Mouse (Mus musculus) myocyte (in vitro differentiated cells): ENCODE data around the gene Samsn1. TPM values are rescaled to one million over a fixed set of nuclear protein-coding genes. Genes with fewer than 3 reads are reported as not detected.

ENCODE experiments used
- H3K27me3 ChIP-seq: one replicate; pipeline ENCODE4 v1.6.1; 2011; ENCODE audit not compliant: control insufficient read depth, insufficient read depth, insufficient read length
- H3K36me3 ChIP-seq: one replicate; pipeline ENCODE4 v1.6.1; 2011; ENCODE audit not compliant: control insufficient read depth, insufficient read depth
- H3K4me2 ChIP-seq: one replicate; pipeline ENCODE4 v1.6.1; 2011; ENCODE audit warnings: low read depth, control low read depth
- H3K4me3 ChIP-seq: one replicate; pipeline ENCODE4 v1.5.1; 2011; ENCODE audit warnings: mild to moderate bottlenecking, control low read depth, moderate library complexity
- H3K79me2 ChIP-seq: one replicate; pipeline ENCODE4 v1.6.1; 2011; ENCODE audit not compliant: control insufficient read depth, insufficient read depth
- H3ac ChIP-seq: one replicate; pipeline ENCODE4 v1.6.1; 2011; ENCODE audit not compliant: control insufficient read depth, insufficient read length
- CEBPB ChIP-seq: IDR thresholded peaks from 2 replicates; pipeline ENCODE4 v1.6.1; 2011; ENCODE audit warnings: mild to moderate bottlenecking, moderate library complexity; ENCODE audit not compliant: poor library complexity, insufficient read depth, severe bottlenecking
- E2F4 ChIP-seq: IDR thresholded peaks from one replicate; pipeline ENCODE4 v1.6.1; 2011; ENCODE audit warnings: mild to moderate bottlenecking, control low read depth, moderate library complexity; ENCODE audit not compliant: insufficient read depth
- MAX ChIP-seq: IDR thresholded peaks from one replicate; pipeline ENCODE4 v1.6.1; 2011; ENCODE audit warnings: low read depth, mild to moderate bottlenecking, control low read depth
- MYOD1 ChIP-seq, 3 experiments: IDR thresholded peaks; one replicate each; pipeline ENCODE4 v1.6.1; 2011; ENCODE audit warnings: control low read depth in 2 of 3, low read depth in 2 of 3, mild to moderate bottlenecking in 2 of 3, moderate library complexity in 1 of 3; ENCODE audit not compliant: insufficient read length in 2 of 3, control insufficient read depth in 1 of 3
- MYOG ChIP-seq, 3 experiments: IDR thresholded peaks; one replicate each; pipeline ENCODE4 v1.6.1; 2011; ENCODE audit warnings: control low read depth in 2 of 3, low read depth in 2 of 3, mild to moderate bottlenecking in 2 of 3; ENCODE audit not compliant: insufficient read length in 2 of 3, control insufficient read depth in 1 of 3, insufficient read depth in 1 of 3
- POLR2A ChIP-seq: IDR thresholded peaks from one replicate; pipeline ENCODE4 v1.6.1; 2011; ENCODE audit warnings: low read depth, mild to moderate bottlenecking, control low read depth, moderate library complexity; ENCODE audit not compliant: insufficient read length
- POLR2AphosphoS2 ChIP-seq: IDR thresholded peaks from one replicate; pipeline ENCODE4 v1.6.1; 2011; ENCODE audit warnings: low read depth, control low read depth; ENCODE audit not compliant: insufficient read length
- REST ChIP-seq: IDR thresholded peaks from one replicate; pipeline ENCODE4 v1.6.1; 2011; ENCODE audit warnings: mild to moderate bottlenecking, control low read depth, moderate library complexity; ENCODE audit not compliant: insufficient read depth, insufficient read length
- SRF ChIP-seq: IDR thresholded peaks from one replicate; pipeline ENCODE4 v1.6.1; 2011; ENCODE audit warnings: low read depth; ENCODE audit not compliant: control insufficient read depth, insufficient read length
- TCF12 ChIP-seq: IDR thresholded peaks from one replicate; pipeline ENCODE4 v1.6.1; 2011; ENCODE audit warnings: mild to moderate bottlenecking, control low read depth; ENCODE audit not compliant: poor library complexity, insufficient read depth, severe bottlenecking
- TCF3 ChIP-seq: IDR thresholded peaks from one replicate; pipeline ENCODE4 v1.6.1; 2011; ENCODE audit warnings: low read depth, control low read depth; ENCODE audit not compliant: insufficient read length
- USF1 ChIP-seq: IDR thresholded peaks from one replicate; pipeline ENCODE4 v1.6.1; 2011; ENCODE audit warnings: low read depth, mild to moderate bottlenecking, control low read depth, moderate library complexity
- polyA plus RNA-seq: library from polyadenylated mRNA; unstranded; fragments of >200 nt; fragmentation: generic; extraction: Trizol; gene quantifications from one replicate; pipeline ENCODE4 v1.2.1, GENCODE M21; 2012; ENCODE audit warnings: missing spikeins

The Samsn1 gene
- polyA plus RNA-seq, 1 experiment, result 0.02 TPM

DNA sequence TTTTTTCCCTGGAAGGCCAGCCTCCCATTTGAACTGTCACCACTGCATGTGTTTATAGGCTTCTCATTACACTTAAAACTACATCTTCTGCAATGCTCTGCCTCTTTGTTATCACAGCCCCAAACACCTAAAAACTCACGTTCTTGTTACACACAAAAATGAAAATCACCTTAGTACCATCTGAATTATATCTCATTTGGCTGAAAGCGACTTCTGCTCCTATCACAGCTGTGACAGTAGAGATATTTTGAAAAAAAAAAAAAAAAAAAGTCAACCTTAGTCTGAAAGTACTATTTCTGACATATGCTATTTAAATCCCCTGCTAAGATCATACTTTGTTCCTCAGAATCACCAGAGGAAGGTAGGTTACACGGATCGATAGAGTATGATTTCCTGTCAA lies 102.8 kb downstream of the Samsn1 start:
- TF ChIP-seq TCF3 (no peak), SRF (no peak), MYOG (IDR thresholded peaks at IDR 0.05; ENCODE audit: control insufficient read depth in 1 of 3, insufficient read depth in 1 of 3, insufficient read length in 2 of 3, low read depth in 2 of 3) (no peak)
- H3ac ChIP-seq, result no peak overlapping the region
- no peak overlapping the region for H3K4me2 ChIP-seq
- H3K79me2 ChIP-seq, result no peaks in the 10 kb centered on the region
- no peak overlapping the region for H3K4me3 ChIP-seq
- no peaks in the 10 kb centered on the region for H3K27me3 ChIP-seq
- H3K36me3 ChIP-seq, result no peaks in the 10 kb centered on the region

DNA sequence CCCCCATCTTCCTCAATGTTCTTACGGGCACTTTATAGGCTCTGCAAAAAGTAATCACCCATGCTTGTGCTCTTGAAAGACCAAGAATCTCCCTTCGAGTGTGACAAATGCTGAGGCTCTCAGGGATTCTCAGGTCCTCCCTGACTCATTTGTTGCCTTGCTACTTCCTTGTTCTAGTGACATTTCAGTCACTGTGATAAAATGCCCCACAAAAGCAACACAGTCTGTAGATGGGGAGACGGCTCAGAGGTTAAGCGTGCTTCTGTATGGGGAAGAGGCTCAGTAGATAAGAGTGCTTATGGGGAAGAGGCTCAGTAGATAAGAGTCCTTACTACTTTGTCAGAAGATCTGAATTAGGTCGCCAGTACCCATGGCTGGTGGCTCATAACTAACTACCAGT lies 104.4 kb downstream of the Samsn1 start:
- no peak overlapping the region for H3K4me3 ChIP-seq
- H3K79me2 ChIP-seq, result no peaks in the 10 kb centered on the region
- no peak overlapping the region for H3K4me2 ChIP-seq
- H3ac ChIP-seq, result no peak overlapping the region
- no peak for TF ChIP-seq POLR2AphosphoS2
- no peak for TF ChIP-seq E2F4
- TF ChIP-seq USF1, result no peak
- TF ChIP-seq TCF3, result no peak
- no peaks in the 10 kb centered on the region for H3K27me3 ChIP-seq
- H3K36me3 ChIP-seq, result no peaks in the 10 kb centered on the region

- H3K27me3 ChIP-seq, result no peaks in the 10 kb centered on the region
- H3ac ChIP-seq, result no peak overlapping the region
- no peaks in the 10 kb centered on the region for H3K79me2 ChIP-seq
- H3K4me2 ChIP-seq, result no peak overlapping the region
- TF ChIP-seq TCF12 (no peak), CEBPB (no peak), SRF (no peak), POLR2A (no peak), TCF3 (no peak), POLR2AphosphoS2 (no peak), USF1 (no peak), MAX (no peak), MYOD1 (IDR thresholded peaks at IDR 0.05; ENCODE audit: control insufficient read depth in 1 of 3, insufficient read length in 2 of 3, low read depth in 2 of 3) (no peak), REST (no peak), MYOG (IDR thresholded peaks at IDR 0.05; ENCODE audit: control insufficient read depth in 1 of 3, insufficient read depth in 1 of 3, insufficient read length in 2 of 3, low read depth in 2 of 3) (no peak)
- H3K36me3 ChIP-seq, result no peaks in the 10 kb centered on the region
- H3K4me3 ChIP-seq, result no peak overlapping the region
Measured at GRCm38 (mm10) chr16:75912051-75912450, 110.0 kb downstream of the Samsn1 start.

DNA sequence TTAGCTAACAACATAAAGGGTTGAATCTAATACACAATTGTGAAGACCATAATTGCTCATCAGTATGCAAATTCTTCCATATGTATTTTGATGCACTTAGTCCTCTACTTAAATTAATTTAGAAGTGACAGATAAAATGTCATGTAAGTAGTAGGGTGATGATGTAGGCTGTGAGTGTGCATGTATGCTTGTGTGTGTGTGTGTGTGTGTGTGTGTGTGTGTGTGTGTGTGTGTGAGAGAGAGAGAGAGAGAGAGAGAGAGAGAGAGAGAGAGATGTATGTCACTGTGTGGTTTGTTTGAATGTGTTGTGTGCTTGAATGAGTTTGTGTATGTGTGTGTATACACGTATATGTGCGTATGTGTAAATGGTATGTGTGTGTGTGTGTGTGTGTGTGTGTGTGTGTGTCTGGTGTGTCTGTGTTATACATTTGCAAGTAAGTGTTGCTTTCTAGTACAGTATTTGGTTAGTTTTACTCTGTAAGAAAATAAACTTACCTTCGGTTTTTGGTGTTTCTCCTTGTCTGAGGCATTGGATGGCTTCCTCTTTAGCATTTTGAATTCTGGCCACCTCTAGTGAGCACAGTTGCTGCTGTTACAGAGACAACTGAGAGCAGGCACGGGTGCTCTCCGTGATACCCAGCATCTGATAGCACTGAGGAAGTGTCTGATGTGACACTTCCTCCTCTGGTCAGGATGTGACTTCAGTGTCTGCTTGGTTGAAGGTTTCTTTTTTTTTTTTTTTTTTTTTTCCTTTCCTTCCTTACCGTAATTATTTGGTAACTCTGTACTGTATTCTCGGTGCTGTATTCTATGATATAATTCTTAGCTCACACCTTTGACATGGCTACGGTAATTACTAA lies 113.2 kb downstream of the Samsn1 start:
- TF ChIP-seq MYOG (IDR thresholded peaks at IDR 0.05; ENCODE audit: control insufficient read depth in 1 of 3, insufficient read depth in 1 of 3, insufficient read length in 2 of 3, low read depth in 2 of 3), result no peak
- TF ChIP-seq POLR2A, result no peak
- TF ChIP-seq CEBPB, result no peak
- Histone ChIP-seq H3K36me3 (no peaks in the 10 kb centered on the region), H3K4me2 (no peak overlapping the region), H3K4me3 (no peak overlapping the region), H3K79me2 (no peaks in the 10 kb centered on the region), H3ac (no peak overlapping the region), H3K27me3 (no peaks in the 10 kb centered on the region)

DNA sequence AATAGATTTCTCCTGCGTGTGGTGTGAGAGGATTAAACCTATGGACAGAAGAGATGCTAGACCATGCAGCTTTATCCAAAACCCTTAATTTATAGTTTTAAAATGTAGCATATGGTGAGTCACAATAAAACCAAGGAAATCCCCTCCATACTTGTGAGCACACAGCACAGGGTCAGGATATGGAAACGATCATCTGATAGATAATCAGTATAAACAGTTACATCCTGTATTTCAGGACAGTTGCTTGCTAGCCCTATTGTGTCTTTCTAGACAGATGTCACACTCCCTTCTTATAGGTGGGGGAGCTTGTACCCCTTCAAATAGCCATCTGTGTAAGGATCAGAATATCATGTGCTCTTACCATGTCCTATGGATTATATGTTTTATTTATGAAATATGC lies 115.3 kb downstream of the Samsn1 start:
- Histone ChIP-seq H3K27me3 (no peaks in the 10 kb centered on the region), H3ac (no peak overlapping the region), H3K4me2 (no peak overlapping the region), H3K36me3 (no peaks in the 10 kb centered on the region), H3K79me2 (no peaks in the 10 kb centered on the region), H3K4me3 (no peak overlapping the region)
- TF ChIP-seq SRF, result no peak
- no peak for TF ChIP-seq USF1

DNA sequence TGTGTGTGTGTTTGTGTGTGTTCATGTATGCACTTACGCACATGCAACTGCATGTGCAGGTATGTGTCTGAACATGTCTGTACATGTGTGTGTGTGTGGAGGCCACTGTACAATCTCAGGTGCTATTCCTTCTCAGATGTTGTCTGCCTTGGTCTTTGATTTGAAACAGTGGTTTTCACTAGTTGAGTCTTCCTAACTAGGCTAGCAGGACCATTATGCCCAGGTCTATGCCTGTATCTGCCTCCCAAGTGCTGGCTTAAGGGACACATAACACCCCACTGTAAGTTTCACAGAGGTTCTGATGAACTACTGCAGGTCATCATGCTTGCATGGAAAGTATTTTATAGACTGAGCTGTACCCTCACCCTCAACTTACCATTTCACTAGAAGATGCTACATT lies 115.8 kb downstream of the Samsn1 start:
- Histone ChIP-seq H3K79me2 (no peaks in the 10 kb centered on the region), H3K27me3 (no peaks in the 10 kb centered on the region), H3K36me3 (no peaks in the 10 kb centered on the region), H3K4me3 (no peak overlapping the region), H3K4me2 (no peak overlapping the region), H3ac (no peak overlapping the region)
- TF ChIP-seq MYOD1 (IDR thresholded peaks at IDR 0.05; ENCODE audit: control insufficient read depth in 1 of 3, insufficient read length in 2 of 3, low read depth in 2 of 3) (no peak), MYOG (IDR thresholded peaks at IDR 0.05; ENCODE audit: control insufficient read depth in 1 of 3, insufficient read depth in 1 of 3, insufficient read length in 2 of 3, low read depth in 2 of 3) (no peak), SRF (no peak), USF1 (no peak), MAX (no peak), REST (no peak), POLR2AphosphoS2 (no peak), POLR2A (no peak), CEBPB (no peak), TCF12 (no peak), TCF3 (no peak), E2F4 (no peak)
